Mouse (Mus musculus) thymus, postnatal 14 days (tissue): ENCODE results near the gene Sostdc1.
A peak's percentile ranks its signal among the peaks of the same experiment; 100 is the strongest.

Experiments used
- DNase-seq: peaks from one replicate; pipeline ENCODE4 v3.0.0; 2021

Sostdc1 gene

DNA sequence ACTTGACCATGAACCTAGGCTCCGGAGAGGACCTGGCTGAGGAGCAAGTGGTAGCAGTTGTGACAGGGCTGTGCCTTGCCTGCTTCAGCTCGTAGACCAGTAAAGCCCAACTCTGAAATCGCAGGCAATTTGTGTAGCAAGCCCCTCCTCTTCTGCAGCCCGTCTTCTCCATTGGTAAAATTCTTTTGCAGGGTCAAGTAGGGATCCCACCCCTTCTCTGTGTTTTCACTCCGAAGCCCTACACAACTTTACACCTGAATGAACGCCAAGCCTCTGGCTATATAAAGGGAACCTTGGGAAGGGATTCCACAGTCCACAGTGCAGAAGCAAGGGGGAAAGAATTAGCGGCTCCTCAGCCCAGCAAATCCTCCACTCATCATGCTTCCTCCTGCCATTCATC lies at the start of gene Sostdc1:
TSS of gene Sostdc1 (plus strand) at position 224 of the 400 bp plus-strand sequence.
- DNase-seq: no peak

DNA sequence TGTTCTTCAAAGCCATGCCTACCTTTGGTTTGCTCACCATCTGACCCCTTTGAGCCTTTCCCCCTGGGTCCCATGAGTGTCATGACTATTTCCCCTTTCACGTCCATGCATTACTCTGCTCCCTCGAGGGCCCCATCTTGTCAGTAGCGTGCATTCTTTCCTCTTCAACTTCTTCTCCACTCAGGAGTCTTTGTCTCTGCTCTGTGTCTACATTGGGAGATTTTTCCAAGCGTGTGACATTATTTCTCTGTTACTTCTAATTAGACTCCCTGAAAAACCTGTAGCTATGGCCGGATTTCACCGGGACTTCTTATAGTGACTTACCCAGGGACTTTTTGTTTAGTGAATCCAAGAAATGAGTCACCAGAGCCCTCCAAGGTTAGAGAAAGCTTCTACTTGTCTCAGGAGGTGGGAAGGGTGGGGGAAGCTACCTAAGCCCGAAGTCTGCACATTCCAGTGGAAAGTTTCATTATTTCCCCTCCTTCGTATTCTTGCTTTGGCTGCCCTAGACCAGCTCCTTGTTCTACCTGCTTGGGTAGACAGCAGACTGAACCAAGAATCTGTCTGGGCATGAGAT lies 46.2 kb upstream of the Sostdc1 start:
- DNase-seq: no peak

- no peak for DNase-seq
These were observed 39.1 kb upstream of the Sostdc1 start for GRCm38 (mm10) chr12:36274823-36275222.

DNA sequence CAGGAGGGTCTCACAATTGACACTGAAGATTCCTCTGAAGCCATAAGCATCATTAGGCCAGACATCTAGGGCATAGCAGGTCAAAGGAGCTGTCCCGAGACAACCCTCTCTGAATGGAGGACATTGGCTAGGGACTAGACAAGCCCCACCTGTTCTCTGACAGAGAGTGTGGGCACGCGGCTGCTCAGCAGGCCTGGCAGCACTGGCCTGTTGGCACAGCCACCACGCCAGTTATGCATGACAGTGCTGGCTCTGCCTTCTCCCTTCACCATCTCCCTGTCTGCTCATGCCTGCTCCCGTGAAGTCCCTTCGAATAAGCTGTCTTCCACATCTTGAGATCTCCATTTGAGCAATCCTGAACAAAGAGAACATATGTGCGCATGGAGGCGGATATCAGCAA lies 24.3 kb upstream of the Sostdc1 start:
- DNase-seq: no peak

GRCm38 (mm10) chr12:36290465-36290864 lies 23.5 kb upstream of the Sostdc1 start:
- no peak for DNase-seq

- DNase-seq: no peak
These were observed 22.6 kb upstream of the Sostdc1 start for GRCm38 (mm10) chr12:36291346-36291745.

- DNase-seq: no peak
These were observed 11.6 kb upstream of the Sostdc1 start for GRCm38 (mm10) chr12:36302326-36302725.

DNA sequence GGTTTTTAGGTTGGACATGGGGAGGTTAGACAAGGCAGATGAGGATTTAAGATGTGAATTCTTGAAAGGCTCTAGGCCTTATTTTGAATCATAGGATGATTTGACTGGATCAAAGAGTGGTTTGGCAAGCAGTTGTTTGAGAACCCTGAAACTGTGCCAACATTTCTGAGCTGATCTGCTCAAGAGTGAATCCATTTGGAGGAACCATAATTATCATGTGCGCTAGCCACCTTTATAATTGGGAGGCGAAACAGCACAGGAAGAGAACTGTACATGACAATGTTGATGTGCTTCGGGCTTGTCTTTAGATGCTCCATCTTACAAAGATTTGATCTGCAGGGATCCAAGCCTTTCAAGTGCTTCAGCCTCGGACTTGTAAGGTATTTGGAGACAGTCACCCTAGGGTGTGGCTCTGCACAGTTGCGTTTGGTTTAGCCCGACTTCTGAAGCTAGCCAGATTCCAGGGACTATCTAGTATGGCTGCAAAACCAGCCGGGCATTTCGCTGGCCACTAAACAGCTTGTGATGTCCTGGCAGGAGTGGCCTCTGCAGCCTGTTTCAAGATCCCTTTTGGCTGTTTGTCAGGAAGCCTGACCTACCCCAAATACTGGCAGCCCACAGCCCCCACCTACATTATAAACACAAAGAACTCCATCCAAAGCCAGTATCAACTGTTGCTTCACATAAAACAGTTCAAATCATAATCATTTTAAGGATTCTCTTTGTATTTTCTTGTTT lies 10.9 kb upstream of the Sostdc1 start:
- no peak for DNase-seq

- DNase-seq: no peak
These were observed 5.1 kb upstream of the Sostdc1 start for GRCm38 (mm10) chr12:36308737-36309420.

DNA sequence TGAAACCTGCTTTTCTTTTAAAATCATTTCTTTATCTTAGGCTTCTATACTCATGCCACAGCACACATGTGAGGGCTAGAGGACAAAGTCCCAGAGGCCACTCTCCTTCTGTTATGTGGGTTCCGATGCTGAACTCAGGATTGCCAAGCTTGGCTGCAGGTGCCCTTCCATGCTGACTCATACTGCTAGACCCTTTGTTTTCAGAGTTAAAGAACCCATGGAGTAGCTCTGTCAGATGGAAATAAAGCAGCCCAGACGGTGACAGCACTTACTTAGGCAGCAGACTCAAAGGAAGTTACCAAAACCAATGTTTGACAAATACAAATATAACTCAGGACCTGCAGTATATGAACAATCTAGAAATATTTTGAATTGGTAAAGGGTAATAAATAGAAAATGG lies 924 bp upstream of the Sostdc1 start:
- no peak for DNase-seq

DNA sequence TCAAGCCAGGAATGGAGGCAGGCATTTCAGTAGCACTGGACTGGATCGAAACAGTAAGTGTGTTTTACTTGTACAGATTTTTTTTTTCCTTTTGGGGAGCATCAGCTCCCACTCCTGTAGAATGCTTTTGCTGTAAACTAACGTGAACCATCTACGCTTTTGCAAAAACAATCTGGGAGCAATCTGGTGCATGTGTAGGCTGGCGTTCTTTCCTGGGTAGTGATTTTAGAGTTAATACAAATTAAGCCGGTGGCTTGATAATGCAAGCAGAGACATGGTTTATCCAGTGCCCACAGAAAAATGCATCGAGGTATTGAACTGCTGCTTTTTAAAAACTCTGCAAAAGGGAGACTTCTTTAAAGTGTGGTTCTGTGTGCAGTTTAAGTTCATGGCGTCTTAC lies 507 bp downstream of the Sostdc1 start:
- DNase-seq: no peak

DNA sequence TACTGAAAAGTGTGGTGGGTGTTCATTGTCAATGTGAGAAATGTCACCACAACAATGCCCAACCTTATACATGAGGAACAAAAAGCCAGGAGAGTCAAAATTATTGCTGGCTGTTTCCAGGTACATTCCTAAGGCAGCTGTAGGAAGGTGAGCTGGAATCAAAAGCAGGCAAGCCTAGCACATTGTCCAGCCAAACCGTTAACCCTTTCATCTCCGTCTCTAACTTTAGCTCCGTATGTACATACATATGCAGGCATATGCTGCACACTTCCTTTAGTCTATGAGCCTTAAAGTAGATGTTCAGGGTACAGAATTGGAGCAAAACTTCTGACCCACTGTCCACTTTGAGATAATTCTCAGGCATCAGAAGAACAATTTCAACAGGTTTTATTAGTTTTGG lies 1.6 kb downstream of the Sostdc1 start:
- no peak for DNase-seq

- DNase-seq: no peak
These were observed 2.1 kb downstream of the Sostdc1 start for GRCm38 (mm10) chr12:36316056-36316455.

DNA sequence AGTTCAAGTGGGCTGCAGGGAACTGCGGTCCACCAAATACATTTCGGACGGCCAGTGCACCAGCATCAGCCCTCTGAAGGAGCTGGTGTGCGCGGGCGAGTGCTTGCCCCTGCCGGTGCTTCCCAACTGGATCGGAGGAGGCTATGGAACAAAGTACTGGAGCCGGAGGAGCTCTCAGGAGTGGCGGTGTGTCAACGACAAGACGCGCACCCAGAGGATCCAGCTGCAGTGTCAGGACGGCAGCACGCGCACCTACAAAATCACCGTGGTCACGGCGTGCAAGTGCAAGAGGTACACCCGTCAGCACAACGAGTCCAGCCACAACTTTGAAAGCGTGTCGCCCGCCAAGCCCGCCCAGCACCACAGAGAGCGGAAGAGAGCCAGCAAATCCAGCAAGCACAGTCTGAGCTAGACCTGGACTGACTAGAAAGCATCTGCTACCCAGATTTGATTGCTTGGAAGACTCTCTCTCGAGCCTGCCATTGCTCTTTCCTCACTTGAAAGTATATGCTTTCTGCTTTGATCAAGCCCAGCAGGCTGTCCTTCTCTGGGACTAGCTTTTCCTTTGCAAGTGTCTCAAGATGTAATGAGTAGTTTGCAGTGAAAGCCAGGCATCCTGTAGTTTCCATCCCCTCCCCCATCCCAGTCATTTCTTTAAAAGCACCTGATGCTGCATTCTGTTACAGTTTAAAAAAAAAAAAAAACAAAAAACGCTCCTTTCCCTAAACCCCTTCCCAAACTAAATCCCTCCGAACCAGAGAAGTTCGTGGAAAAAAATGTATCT lies 3.3 kb downstream of the Sostdc1 start:
- peak; percentile 26 for DNase-seq

- no peak for DNase-seq
These were observed 3.8 kb downstream of the Sostdc1 start for GRCm38 (mm10) chr12:36317820-36318135.

DNA sequence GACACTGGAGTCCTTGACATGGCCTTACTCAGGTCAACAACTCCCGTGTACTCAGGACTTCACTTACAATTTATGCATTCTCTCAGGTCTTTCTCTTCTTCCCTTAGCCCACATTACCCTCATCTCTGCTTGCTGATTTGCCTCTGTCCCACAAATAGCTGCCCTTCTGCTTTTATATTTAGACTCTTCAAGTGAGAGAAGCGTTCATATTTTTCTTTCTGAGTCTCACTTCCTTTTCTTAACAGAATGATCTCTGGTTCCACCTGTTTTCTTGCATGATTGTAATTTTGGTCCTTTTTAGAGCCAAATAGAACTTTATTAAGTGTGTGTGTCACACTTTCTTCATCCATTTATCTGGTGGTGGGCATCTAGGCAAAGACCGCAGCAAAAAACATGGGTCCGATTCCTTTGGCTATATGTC lies 12.2 kb downstream of the Sostdc1 start:
- no peak for DNase-seq

DNA sequence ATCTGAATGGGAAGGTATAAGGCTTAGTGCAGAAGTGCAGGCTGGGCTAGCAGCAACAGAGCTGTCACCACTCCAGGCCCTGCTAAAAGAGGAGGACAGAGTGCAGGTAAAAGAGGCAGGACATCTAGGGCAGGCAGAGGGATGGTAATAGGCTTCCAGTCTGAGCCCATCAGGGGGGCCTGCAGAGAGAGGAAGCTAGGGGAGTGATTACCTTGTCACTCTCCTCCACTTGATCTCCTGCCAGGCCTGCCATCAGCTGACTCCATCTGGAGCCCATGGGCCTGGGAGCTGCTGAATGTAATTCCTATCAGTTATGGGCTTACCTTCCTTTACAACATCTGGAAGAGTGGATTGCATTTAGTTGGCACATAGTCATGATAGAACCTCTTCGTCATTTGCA lies 18.7 kb downstream of the Sostdc1 start:
- no peak for DNase-seq

DNA sequence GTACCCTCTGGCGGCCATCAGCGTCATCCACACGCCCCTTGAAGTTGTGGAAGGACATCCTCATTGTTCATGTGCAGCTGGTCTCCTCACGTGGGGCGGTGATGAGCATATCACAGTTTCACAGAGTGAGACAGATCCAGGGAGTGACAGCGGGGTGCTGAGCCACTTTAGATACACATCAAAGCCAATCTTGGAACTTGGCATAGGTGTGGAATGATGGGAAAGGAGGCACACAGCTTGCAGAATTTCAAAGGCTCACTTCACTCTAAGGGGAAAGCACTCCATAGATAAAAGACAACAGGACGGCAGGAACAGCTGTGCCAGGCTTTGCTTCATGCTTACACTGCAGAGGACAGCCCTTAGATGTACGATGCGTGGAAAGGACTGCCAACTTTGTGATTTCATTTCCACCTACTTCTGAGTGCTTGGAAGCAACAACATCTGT lies 19.9 kb downstream of the Sostdc1 start:
- DNase-seq: no peak

- DNase-seq: no peak
These were observed 30.2 kb downstream of the Sostdc1 start for GRCm38 (mm10) chr12:36344131-36344530.

- no peak for DNase-seq
These were observed 46.1 kb downstream of the Sostdc1 start for GRCm38 (mm10) chr12:36360064-36360463.

GRCm38 (mm10) chr12:36360693-36361092 lies 46.8 kb downstream of the Sostdc1 start:
- DNase-seq: no peak

DNA sequence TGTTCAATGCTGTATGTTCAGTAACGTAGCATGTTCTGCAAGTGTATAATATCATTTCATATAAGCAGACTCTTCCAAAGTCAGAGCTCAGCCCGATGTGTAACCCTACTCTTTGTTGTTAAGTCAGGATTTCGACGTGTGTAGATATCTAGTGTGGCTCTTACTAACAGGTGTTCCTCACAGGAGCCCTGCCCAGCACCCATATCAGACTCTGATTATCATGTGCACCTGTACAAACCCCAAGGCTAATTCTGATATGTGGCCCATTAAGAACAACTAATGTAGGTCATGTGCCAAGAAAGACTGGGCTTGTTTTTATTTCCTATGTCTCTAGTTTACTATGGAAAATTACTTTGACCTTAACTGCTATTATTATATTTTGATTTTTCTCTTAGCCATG lies 50.1 kb downstream of the Sostdc1 start:
- DNase-seq: no peak
